ENCODE assay signal across 14 mouse cellular contexts in genomic region chr11:86944539-86944938, GRCm38 (mm10). TPM values are rescaled to one million over a fixed set of nuclear protein-coding genes. Genes with fewer than 3 reads are reported as not detected.
DNase-seq lines count a peak whose midpoint lies in the region; ATAC-seq lines count a peak whose summit lies in the region.
"Had no signal": no experiment of that assay in that cellular context is flagged by ENCODE, and none has a peak within 500 bp of the region (broad histone marks: within the 10 kb centered on the region; RNA-seq: fewer than 3 reads in every experiment).

No protein-coding gene starts in this region.

- intact Hi-C loops in heart, postnatal 10 days (cut with DNase I) = loop anchor here (10.0 kb wide), 1 partner anchor 50 kb away; the partner anchor contains the start of gene Ypel2

- 43% methylated on average over 8 of the region's 8 CpGs for WGBS in lung, embryonic 15.5 days
- 42% methylated on average over 8 of the region's 8 CpGs for WGBS in intestine, embryonic 16.5 days

- H3K4me3 ChIP-seq in lung, embryonic 15.5 days = no peak overlapping the region
- H3K4me3 ChIP-seq in intestine, embryonic 16.5 days (ENCODE audit: low read length) = no peak overlapping the region
- H3K4me3 ChIP-seq: erythroblast, embryonic 14.5 days; hindbrain, embryonic 13.5 days; midbrain, embryonic 10.5 days had no signal

- H3K27ac ChIP-seq in lung, embryonic 15.5 days = peak overlapping the region; percentile 27; the same call in 1 of the 2 replicates
- peak overlapping the region; percentile 56 for H3K27ac ChIP-seq in intestine, embryonic 16.5 days (ENCODE audit: low read length)
- H3K27ac ChIP-seq: hindbrain, embryonic 13.5 days; kidney, postnatal 0 days; midbrain, embryonic 10.5 days had no signal

- H3K9ac ChIP-seq in lung, embryonic 15.5 days = no peak overlapping the region
- no peak overlapping the region for H3K9ac ChIP-seq in intestine, embryonic 16.5 days (ENCODE audit: low read depth, low read length)
- H3K9ac ChIP-seq: hindbrain, embryonic 13.5 days had no signal

- H3K27me3 ChIP-seq in lung, embryonic 15.5 days = no peaks in the 10 kb centered on the region
- H3K27me3 ChIP-seq in intestine, embryonic 16.5 days (replicated peaks; ENCODE audit: control insufficient read depth, insufficient read depth, low read length) = no peaks in the 10 kb centered on the region
- H3K27me3 ChIP-seq: hindbrain, embryonic 13.5 days had no signal

- H3K36me3 ChIP-seq in lung, embryonic 15.5 days = peaks cover 23% of the 10 kb centered on the region
- H3K36me3 ChIP-seq in intestine, embryonic 16.5 days (ENCODE audit: control insufficient read depth, insufficient read depth, low read length) = no peaks in the 10 kb centered on the region

- peak; percentile 62 for DNase-seq in adrenal gland, adult 2 months
- DNase-seq in adrenal gland, postnatal 4 days (ENCODE audit: low spot score in 2 of 2) = no peak
- no peak for DNase-seq in lung, postnatal 14 days
- DNase-seq in right cerebral cortex, postnatal 36 days (ENCODE audit: low spot score in 2 of 2) = peak; percentile 70 to 83
- DNase-seq in heart, postnatal 10 days = no peak
- DNase-seq in yolk sac, embryonic 10.5 days (ENCODE audit: low spot score) = no peak
- DNase-seq: cerebellum, adult 9-11 months; thymus, postnatal 14 days had no signal

- peaks cover 14% of the 10 kb centered on the region; the same call in 1 of the 2 replicates for H3K4me1 ChIP-seq in lung, embryonic 15.5 days
- H3K4me1 ChIP-seq in intestine, embryonic 16.5 days (ENCODE audit: control insufficient read depth, insufficient read depth, low read length) = peaks cover 15% of the 10 kb centered on the region

- no peak overlapping the region for H3K4me2 ChIP-seq in lung, embryonic 15.5 days
- H3K4me2 ChIP-seq in intestine, embryonic 16.5 days (ENCODE audit: low read depth, low read length) = no peak overlapping the region
- H3K4me2 ChIP-seq: hindbrain, embryonic 13.5 days had no signal

- H3K9me3 ChIP-seq in lung, embryonic 15.5 days = no peaks in the 10 kb centered on the region
- no peaks in the 10 kb centered on the region for H3K9me3 ChIP-seq in intestine, embryonic 16.5 days (ENCODE audit: control insufficient read depth, low read length)
- H3K9me3 ChIP-seq: hindbrain, embryonic 13.5 days; midbrain, embryonic 10.5 days had no signal

- ATAC-seq in lung, embryonic 15.5 days (ENCODE audit: borderline replicate concordance, extremely low read depth, low FRiP score, low TSS enrichment) = peak; percentile 39; the same call in 1 of the 2 replicates
- ATAC-seq in intestine, embryonic 16.5 days = 0 out of 2 replicates have a peak, but pooled peaks have one; percentile 44

RNA-seq across cellular contexts. Expression of gene Ypel2, which starts 49.0 kb away (rescaled TPM):
- 10 to 100 TPM; 21.6 to 32.2 TPM for total RNA-seq in adrenal gland, adult 2 months (2021)
- 13.1 and 16.2 TPM in 2 replicates for polyA plus RNA-seq in adrenal gland, adult 2 months (2012; rRNA removed)
- total RNA-seq in adrenal gland, postnatal 4 days (2021) = 10 to 100 TPM; 34.4 to 39.5 TPM
- 9.0 and 9.4 TPM in 2 replicates for polyA plus RNA-seq in lung, embryonic 15.5 days (2015; fragmentation: Nextera tagmentation; extraction: Ambion mirVana)
- polyA plus RNA-seq in intestine, embryonic 16.5 days (2015; fragmentation: Nextera tagmentation; extraction: Ambion mirVana) = 7.5 and 8.6 TPM in 2 replicates
- total RNA-seq in heart, postnatal 10 days (2021) = 10 to 100 TPM; 26.1 to 31.3 TPM

Comparison
In these comparisons a context has a peak if more than half of its experiments do, and no peak if none do; other contexts are left out.
1. DNase-seq: peak in adrenal gland, adult 2 months (single experiment) and right cerebral cortex, postnatal 36 days (2 of 2); none in adrenal gland, postnatal 4 days (0 of 2), lung, postnatal 14 days (single experiment), heart, postnatal 10 days (0 of 2) and yolk sac, embryonic 10.5 days (single experiment).